Mouse (Mus musculus): ENCODE measurements around the gene Ypel2.

DNA sequence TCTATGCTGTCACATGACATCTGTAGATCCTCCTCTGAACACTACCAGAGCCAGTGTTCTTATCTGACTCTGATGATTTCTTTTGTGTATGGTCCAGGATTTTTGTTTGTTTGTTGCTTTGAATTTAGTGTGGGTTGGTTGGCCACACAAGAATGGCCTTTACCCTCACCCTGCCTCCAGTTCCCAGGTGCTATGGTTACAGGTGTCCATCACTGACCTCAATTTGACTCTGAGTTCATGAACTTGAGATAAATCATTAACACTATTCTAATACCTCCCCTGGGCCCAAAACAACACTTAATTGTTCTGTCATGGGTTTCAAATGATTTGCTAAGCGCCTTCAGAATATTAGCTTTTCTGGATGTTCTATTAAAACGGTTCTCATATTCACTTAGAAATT lies 61.3 kb downstream of the Ypel2 start:
- no peak for TF ChIP-seq CTCF (IDR thresholded peaks at IDR 0.05; ENCODE audit: low read depth, low read length)
- no peak for TF ChIP-seq GATA1 (IDR thresholded peaks at IDR 0.05; ENCODE audit: borderline replicate concordance, low read length)

Data from G1E (cell line).